Mouse (Mus musculus) thymus, adult 2 months (tissue): Measurements from ENCODE around the gene Cdh18. TPM values are rescaled to one million over a fixed set of nuclear protein-coding genes. Genes with fewer than 3 reads are reported as not detected.
"Not testable (repeated sequence)": the region's sequence is repeated elsewhere in the genome, so short reads cannot be mapped to it uniquely, and the experiment has no call there.

Experiments
- DNase-seq: peaks from one replicate; pipeline ENCODE4 v3.0.0; 2021
- H3K27ac ChIP-seq: fragments of 200-500 bp; 2 replicates; pipeline ENCODE4 v1.5.1; 2012; ENCODE audit warnings: low read length, control low read depth; ENCODE audit not compliant: control insufficient read depth, insufficient read depth
- H3K27me3 ChIP-seq: fragments of 200-500 bp; 2 replicates; pipeline ENCODE4 v1.6.1; 2012; ENCODE audit warnings: mild to moderate bottlenecking, low read length, moderate library complexity, mixed read lengths; ENCODE audit not compliant: control insufficient read depth, insufficient read depth
- H3K36me3 ChIP-seq: fragments of 200-500 bp; 2 replicates; pipeline ENCODE4 v1.6.1; 2012; ENCODE audit warnings: mild to moderate bottlenecking, low read length, moderate library complexity; ENCODE audit not compliant: control insufficient read depth, insufficient read depth
- H3K4me1 ChIP-seq: fragments of 200-500 bp; replicated peaks from 2 replicates; pipeline ENCODE4 v1.6.1; 2012; ENCODE audit warnings: low read length; ENCODE audit not compliant: control insufficient read depth, insufficient read depth
- H3K4me3 ChIP-seq: fragments of 200-500 bp; 2 replicates; pipeline ENCODE4 v1.5.1; 2012; ENCODE audit warnings: mild to moderate bottlenecking, low read length, control low read depth, moderate library complexity; ENCODE audit not compliant: control insufficient read depth, insufficient read depth
- CTCF ChIP-seq: fragments of 200-500 bp; IDR thresholded peaks from 2 replicates; pipeline ENCODE4 v1.5.1; 2012; ENCODE audit warnings: mild to moderate bottlenecking, control low read depth, low read length, moderate library complexity, borderline replicate concordance; ENCODE audit not compliant: control insufficient read depth, poor library complexity, insufficient read depth; ENCODE audit errors: extremely low read depth
- POLR2A ChIP-seq: fragments of 200-500 bp; IDR thresholded peaks from 2 replicates; pipeline ENCODE4 v1.6.1; 2012; ENCODE audit warnings: mild to moderate bottlenecking, low read length, control low read depth, moderate library complexity; ENCODE audit not compliant: control insufficient read depth, poor library complexity, insufficient read depth; ENCODE audit errors: extremely low read depth
- WGBS: fragments of 180-500 bp; shearing (Covaris S2); methylation state at CpG from one replicate; pipeline ENCODE4 v1.1.7; 2018; 5-methylcytosine and 5-hydroxymethylcytosine counted together
- polyA plus RNA-seq: library from polyadenylated mRNA; depleted of rRNA; stranded (reverse); fragments of >200 nt; gene quantifications from 2 replicates; pipeline ENCODE4 v1.2.3, GENCODE M21; 2012

Cdh18 gene
- polyA plus RNA-seq, 1 experiment, result not detected

DNA sequence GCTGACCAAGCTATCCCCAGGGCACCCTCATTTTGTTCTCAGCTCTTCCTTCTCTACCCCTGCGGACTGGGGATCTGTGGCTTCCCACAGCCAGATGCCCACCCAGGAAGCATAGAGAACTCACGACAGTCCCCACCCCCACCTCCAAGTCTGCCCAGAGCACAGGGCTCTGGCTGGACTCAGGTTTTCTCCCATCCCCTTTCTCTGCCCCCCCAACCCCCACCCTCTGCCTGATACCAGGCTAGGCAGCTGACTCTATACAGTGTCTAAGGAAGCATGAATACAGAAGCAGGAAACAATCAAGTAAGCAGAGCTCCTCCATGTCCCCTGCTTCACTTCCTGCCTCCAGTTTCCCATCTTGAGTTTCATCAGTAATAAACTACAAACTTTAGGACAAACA lies 472.3 kb downstream of the Cdh18 start:
- TF ChIP-seq CTCF (no peak), POLR2A (no peak)
- Histone ChIP-seq H3K27me3 (no peaks in the 10 kb centered on the region), H3K27ac (no peak overlapping the region), H3K4me3 (no peak overlapping the region), H3K36me3 (no peaks in the 10 kb centered on the region), H3K4me1 (no peaks in the 10 kb centered on the region)
- no peak for DNase-seq
- 38% methylated on average over 2 of the region's 2 CpGs for WGBS

DNA sequence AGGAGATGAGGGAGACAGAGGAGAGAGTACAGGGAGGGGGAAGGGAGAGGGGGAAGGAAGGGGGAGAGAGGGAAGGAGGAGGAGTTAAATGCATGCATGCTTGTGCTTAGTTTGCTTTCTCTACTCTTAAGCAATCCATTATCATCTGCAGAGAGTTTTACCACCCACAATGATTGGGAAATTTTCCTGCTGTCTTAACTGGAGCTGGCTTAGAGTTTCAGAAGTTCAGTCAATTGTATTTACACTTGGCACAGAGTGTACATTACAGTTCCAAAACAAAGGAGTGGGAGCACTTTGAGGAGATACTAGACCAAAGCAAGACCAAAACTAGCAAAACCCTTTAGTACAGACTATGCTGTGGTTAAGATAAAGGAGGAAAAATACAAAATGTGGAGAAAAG lies 473.8 kb downstream of the Cdh18 start:
- Histone ChIP-seq H3K36me3 (no peaks in the 10 kb centered on the region), H3K27ac (no peak overlapping the region), H3K4me1 (no peaks in the 10 kb centered on the region), H3K27me3 (no peaks in the 10 kb centered on the region), H3K4me3 (no peak overlapping the region)
- DNase-seq, result no peak
- TF ChIP-seq POLR2A (no peak), CTCF (no peak)

DNA sequence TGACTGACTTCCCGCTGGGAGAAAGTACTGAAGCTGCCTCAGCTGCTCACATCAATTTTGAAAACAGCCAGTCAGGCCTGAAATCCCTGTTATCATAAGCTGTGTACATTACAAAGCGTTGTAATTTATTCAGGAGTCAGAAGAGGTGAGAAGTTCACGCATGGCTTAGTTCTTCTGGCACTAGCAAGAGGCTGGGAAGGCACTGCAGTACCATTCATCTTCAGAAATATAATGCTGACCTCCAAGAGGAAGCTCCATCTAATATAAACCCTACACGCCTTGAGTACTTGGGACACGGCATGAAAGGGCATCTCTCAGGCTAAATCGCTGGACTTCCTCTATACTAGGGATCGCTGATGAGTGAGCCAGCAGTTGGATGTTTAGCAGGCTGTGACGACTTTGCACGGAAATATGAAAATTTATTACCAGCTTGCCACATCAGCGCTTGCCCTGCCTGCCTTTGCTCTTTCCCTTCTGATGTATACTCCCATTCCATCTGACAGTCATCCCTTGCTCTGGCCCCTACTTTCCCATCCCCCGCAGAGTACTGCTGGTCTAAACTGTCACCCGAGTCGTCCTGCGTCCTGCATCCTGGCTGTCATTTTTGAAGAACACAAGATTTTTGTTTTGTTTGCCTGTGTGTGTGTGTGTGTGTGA lies 486.9 kb downstream of the Cdh18 start:
- H3K27ac ChIP-seq, result no peak overlapping the region
- 11% methylated on average over 14 of the region's 14 CpGs for WGBS
- H3K4me1 ChIP-seq, result no peaks in the 10 kb centered on the region
- TF ChIP-seq CTCF, result no peak
- TF ChIP-seq POLR2A, result no peak
- H3K4me3 ChIP-seq, result no peak overlapping the region
- no peaks in the 10 kb centered on the region for H3K27me3 ChIP-seq
- no peaks in the 10 kb centered on the region for H3K36me3 ChIP-seq
- DNase-seq, result no peak

DNA sequence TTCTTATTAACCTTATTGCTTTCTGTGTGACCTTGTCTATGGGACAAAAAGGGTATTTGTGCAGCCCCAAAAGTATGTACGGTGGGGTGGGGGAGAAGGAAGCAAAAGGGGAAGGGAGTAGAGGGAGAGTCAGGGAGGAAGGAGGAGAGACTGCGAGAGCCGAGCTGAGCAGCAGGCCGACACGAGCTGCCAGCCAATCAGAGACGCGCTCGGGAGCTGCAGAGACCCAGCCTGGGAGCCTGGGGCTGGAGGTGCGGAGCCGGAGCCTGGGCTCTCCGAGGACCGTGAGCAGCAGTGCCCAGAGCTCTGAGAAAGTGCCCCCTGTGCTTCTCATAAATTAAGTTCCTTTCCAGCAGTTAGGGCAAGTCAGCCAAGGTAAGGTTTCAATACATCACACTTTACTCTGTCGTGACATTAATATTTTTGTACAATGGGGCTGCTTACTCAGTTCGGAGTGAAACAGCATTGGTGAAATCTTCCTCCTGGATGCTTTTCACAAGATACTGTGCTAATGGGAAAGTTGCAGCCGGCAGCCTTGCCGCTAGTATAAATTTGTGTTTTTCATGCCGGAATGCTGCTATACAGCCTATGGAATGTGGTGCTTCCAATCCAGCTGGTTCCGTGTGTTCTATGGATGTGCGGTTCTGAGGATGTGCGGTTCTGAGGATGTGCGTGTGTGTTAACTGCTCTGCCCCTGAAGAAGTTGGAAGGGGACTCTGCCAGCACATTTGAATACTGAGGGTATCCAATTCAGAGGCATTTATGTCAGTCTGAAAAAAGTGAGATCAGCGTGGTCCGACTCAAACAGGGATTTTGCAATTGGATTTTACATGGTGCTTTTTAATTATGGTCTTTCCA lies 487.6 kb downstream of the Cdh18 start:
- no peak overlapping the region for H3K27ac ChIP-seq
- H3K27me3 ChIP-seq, result no peaks in the 10 kb centered on the region
- no peak overlapping the region for H3K4me3 ChIP-seq
- 15% methylated on average over 23 of the region's 23 CpGs for WGBS
- no peaks in the 10 kb centered on the region for H3K4me1 ChIP-seq
- no peaks in the 10 kb centered on the region for H3K36me3 ChIP-seq
- DNase-seq, result no peak
- TF ChIP-seq POLR2A, result no peak
- TF ChIP-seq CTCF, result no peak

DNA sequence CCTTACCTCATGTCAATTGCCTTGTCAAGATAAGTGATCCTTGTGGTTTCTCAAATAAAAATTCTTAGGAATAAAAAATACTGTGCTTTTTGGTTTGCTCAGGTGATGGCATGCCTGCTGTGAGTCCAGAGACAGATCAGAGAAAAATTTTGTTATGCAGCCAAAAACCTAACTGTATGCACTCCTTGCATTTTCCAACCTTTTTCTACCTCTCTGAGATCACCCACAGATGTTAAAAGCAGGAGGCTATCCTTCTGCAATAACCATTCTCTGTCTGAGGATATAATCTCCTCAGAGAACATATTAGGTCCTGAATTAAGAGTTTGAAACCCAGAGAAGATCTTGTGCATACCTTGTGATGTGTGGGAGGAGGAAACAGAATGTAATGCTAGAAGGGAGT lies 488.7 kb downstream of the Cdh18 start:
- Histone ChIP-seq H3K4me1 (no peaks in the 10 kb centered on the region), H3K27ac (no peak overlapping the region), H3K4me3 (no peak overlapping the region), H3K36me3 (no peaks in the 10 kb centered on the region), H3K27me3 (no peaks in the 10 kb centered on the region)
- no peak for TF ChIP-seq POLR2A
- DNase-seq, result no peak

DNA sequence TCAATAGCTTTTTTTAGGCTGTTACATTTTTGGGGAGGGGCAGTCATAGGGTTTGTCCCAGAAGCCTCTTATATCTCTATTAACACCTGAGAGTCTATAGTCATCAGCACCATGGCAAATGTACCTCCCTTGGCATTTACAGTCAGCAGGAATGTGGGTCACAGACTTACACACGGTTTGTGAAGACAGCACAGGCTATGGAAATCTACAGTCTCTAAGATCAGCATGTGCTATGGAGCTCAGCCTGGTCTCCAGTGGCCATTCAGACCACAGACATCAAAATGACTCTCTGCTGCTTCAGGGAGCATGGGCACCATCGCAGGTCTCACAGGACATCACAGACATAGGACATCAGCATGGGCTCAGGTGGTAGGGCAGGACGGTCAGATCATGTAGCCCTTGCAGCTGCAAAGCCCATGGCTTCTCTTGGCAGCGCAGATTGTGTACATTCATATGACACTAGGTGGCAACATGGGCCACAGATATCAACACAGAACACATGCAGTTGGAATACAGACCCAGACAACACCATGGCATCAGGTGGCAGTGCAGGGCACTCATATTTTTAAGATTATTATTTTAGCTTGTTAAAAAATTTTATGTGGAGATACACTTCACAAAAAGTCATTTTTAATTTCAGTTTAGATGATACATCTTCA lies 497.4 kb downstream of the Cdh18 start:
- Histone ChIP-seq H3K4me1 (no peaks in the 10 kb centered on the region), H3K36me3 (no peaks in the 10 kb centered on the region), H3K4me3 (no peak overlapping the region), H3K27me3 (no peaks in the 10 kb centered on the region), H3K27ac (no peak overlapping the region)
- no peak for DNase-seq
- whole genome bisulfite sequencing, result 77% methylated on average over 4 of the region's 4 CpGs
- TF ChIP-seq POLR2A, result no peak
- no peak for TF ChIP-seq CTCF

DNA sequence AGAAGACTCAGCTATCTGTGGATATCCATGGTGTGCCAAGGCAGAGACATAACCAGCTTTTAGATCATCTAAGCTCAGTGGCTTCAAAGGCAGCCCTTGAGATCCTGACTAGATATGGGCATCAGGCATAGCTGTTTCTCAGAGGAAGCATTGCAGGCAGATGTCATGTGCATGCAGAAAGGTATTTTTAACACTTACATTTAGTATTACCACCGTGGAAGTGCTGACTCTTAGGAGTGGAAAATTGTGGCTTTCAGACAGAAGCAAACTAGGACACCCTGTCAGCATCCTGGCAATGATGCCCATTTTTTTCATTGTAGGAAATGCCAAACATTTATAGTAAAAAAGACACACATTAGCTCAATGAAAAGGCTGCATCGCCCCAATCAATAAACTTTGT lies 503.2 kb downstream of the Cdh18 start:
- TF ChIP-seq POLR2A, result no peak
- TF ChIP-seq CTCF, result no peak
- no peaks in the 10 kb centered on the region for H3K4me1 ChIP-seq
- no peak for DNase-seq
- 81% methylated on average over 2 of the region's 2 CpGs for WGBS
- H3K27ac ChIP-seq, result no peak overlapping the region
- no peak overlapping the region for H3K4me3 ChIP-seq
- no peaks in the 10 kb centered on the region for H3K27me3 ChIP-seq
- H3K36me3 ChIP-seq, result no peaks in the 10 kb centered on the region

DNA sequence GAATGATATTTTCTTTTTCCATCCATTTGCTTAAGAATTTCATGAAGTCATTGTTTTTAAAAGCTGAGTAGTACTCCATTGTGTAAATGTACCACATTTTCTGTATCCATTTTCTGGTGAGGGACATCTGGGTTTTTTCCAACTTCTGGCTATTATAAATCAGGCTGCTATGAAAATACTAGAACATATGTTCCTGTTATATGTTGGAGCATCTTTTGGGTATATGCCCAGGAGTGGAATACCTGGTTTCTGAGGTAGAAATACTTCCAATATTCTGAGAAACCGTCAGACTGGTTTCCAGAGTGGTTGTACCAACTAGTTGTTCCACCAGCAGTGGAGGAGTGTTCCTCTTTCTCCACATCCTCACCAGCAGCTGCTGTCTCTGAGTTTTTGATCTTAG lies 536.5 kb downstream of the Cdh18 start:
- not testable (repeated sequence) for H3K4me1 ChIP-seq, H3K4me3 ChIP-seq, H3K27ac ChIP-seq, H3K36me3 ChIP-seq, H3K27me3 ChIP-seq, DNase-seq
- WGBS, result 83% methylated on average over 1 of the region's 1 CpGs
